Mouse (Mus musculus): ENCODE data around the gene Prickle2.

DNA sequence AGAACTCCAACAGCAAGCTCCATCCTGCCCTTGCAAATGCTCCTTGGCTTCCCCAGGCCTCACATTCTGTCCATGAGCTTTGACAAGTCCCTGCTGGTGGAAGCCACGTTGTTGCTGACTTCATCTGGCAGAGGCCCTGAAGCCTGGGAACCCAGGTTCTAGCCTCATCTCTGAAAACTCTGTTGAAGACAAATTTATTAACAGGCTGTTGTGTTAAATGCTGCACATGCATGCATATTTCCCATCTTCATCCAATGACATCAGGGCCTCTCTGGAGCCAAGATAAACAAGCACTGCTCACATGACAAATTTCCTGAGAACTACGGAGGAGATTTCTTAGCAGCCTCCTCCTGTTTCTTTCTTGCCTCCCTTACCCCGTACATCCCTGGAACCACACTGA lies 259.3 kb downstream of the Prickle2 start:
- TF ChIP-seq CTCF (IDR thresholded peaks at IDR 0.05; ENCODE audit: control insufficient read depth, insufficient read depth, insufficient replicate concordance, low read depth, low read length) (no peak), POLR2A (IDR thresholded peaks at IDR 0.05; ENCODE audit: control insufficient read depth, low read depth, low read length) (no peak)

Measured in testis, adult 2 months (tissue).